Mouse (Mus musculus): ENCODE measurements around the gene Lyplal1. TPM values are rescaled to one million over a fixed set of nuclear protein-coding genes. Genes with fewer than 3 reads are reported as not detected.
A peak's percentile ranks its signal among the peaks of the same experiment; 100 is the strongest.

The Lyplal1 gene
- 16.2 and 16.3 TPM in 2 replicates for polyA plus RNA-seq (2015; fragmentation: Nextera tagmentation; extraction: Ambion mirVana)

- Histone ChIP-seq H3K4me3 (replicated peaks) (peak within 1 kb of the TSS; percentile 80), H3K9ac (replicated peaks) (peak within 1 kb of the TSS; percentile 98), H3K27ac (replicated peaks) (peak within 1 kb of the TSS; percentile 93), H3K4me1 (peaks cover 16% of the 10 kb centered on the region), H3K9me3 (replicated peaks) (no peaks in the 10 kb centered on the region), H3K4me2 (peak within 1 kb of the TSS; percentile 79), H3K27me3 (replicated peaks) (no peaks in the 10 kb centered on the region), H3K36me3 (0 out of 2 replicates have a peak, but pooled peaks cover under 1% of the 10 kb centered on the region)
- ATAC-seq (ENCODE audit: low FRiP score) = peak; percentile 93
- 4% methylated on average over 44 of the region's 44 CpGs for WGBS
Observed at GRCm38 (mm10) chr1:186116701-186117488, at the start of gene Lyplal1. Gene Lyplal1, minus strand, starts transcription at chr1:186117310.

- Histone ChIP-seq H3K9ac (replicated peaks) (no peak overlapping the region), H3K4me1 (no peaks in the 10 kb centered on the region), H3K27ac (replicated peaks) (no peak overlapping the region), H3K4me2 (no peak overlapping the region), H3K9me3 (replicated peaks) (no peaks in the 10 kb centered on the region), H3K36me3 (no peaks in the 10 kb centered on the region), H3K27me3 (replicated peaks) (no peaks in the 10 kb centered on the region), H3K4me3 (replicated peaks) (no peak overlapping the region)
- ATAC-seq (ENCODE audit: low FRiP score) = no peak
- 61% methylated on average over 2 of the region's 2 CpGs for WGBS
Observed at GRCm38 (mm10) chr1:186163616-186164015, 46.5 kb upstream of the Lyplal1 start.

GRCm38 (mm10) chr1:186163206-186163605 is 46.1 kb upstream of the Lyplal1 start:
- Histone ChIP-seq H3K36me3 (no peaks in the 10 kb centered on the region), H3K4me3 (replicated peaks) (no peak overlapping the region), H3K9ac (replicated peaks) (no peak overlapping the region), H3K4me1 (no peaks in the 10 kb centered on the region), H3K4me2 (no peak overlapping the region), H3K27me3 (replicated peaks) (no peaks in the 10 kb centered on the region), H3K27ac (replicated peaks) (no peak overlapping the region), H3K9me3 (replicated peaks) (no peaks in the 10 kb centered on the region)
- ATAC-seq (ENCODE audit: low FRiP score) = no peak
- WGBS = 62% methylated on average over 12 of the region's 12 CpGs

GRCm38 (mm10) chr1:186150376-186150775 is 33.3 kb upstream of the Lyplal1 start:
- Histone ChIP-seq H3K27ac (replicated peaks) (no peak overlapping the region), H3K9ac (replicated peaks) (no peak overlapping the region), H3K4me3 (replicated peaks) (no peak overlapping the region), H3K9me3 (replicated peaks) (no peaks in the 10 kb centered on the region), H3K36me3 (no peaks in the 10 kb centered on the region), H3K4me2 (no peak overlapping the region), H3K27me3 (replicated peaks) (no peaks in the 10 kb centered on the region), H3K4me1 (no peaks in the 10 kb centered on the region)
- no peak for ATAC-seq (ENCODE audit: low FRiP score)
- WGBS = 69% methylated on average over 5 of the region's 5 CpGs

- Histone ChIP-seq H3K9ac (replicated peaks) (no peak overlapping the region), H3K4me3 (replicated peaks) (no peak overlapping the region), H3K27ac (replicated peaks) (no peak overlapping the region), H3K9me3 (replicated peaks) (no peaks in the 10 kb centered on the region), H3K4me1 (no peaks in the 10 kb centered on the region), H3K36me3 (no peaks in the 10 kb centered on the region), H3K4me2 (no peak overlapping the region), H3K27me3 (replicated peaks) (no peaks in the 10 kb centered on the region)
- 75% methylated on average over 6 of the region's 6 CpGs for WGBS
- ATAC-seq (ENCODE audit: low FRiP score) = no peak
Observed at GRCm38 (mm10) chr1:186145444-186145843, 28.3 kb upstream of the Lyplal1 start.

GRCm38 (mm10) chr1:186140191-186140590 is 23.1 kb upstream of the Lyplal1 start:
- Histone ChIP-seq H3K9ac (replicated peaks) (no peak overlapping the region), H3K4me3 (replicated peaks) (no peak overlapping the region), H3K9me3 (replicated peaks) (no peaks in the 10 kb centered on the region), H3K27me3 (replicated peaks) (no peaks in the 10 kb centered on the region), H3K4me1 (no peaks in the 10 kb centered on the region), H3K4me2 (no peak overlapping the region), H3K36me3 (no peaks in the 10 kb centered on the region), H3K27ac (replicated peaks) (no peak overlapping the region)
- WGBS = 82% methylated on average over 2 of the region's 2 CpGs
- ATAC-seq (ENCODE audit: low FRiP score) = no peak

- H3K4me1 ChIP-seq = no peaks in the 10 kb centered on the region
- WGBS = 72% methylated on average over 12 of the region's 12 CpGs
- H3K4me2 ChIP-seq = no peak overlapping the region
- H3K9me3 ChIP-seq (replicated peaks) = no peaks in the 10 kb centered on the region
- no peaks in the 10 kb centered on the region for H3K27me3 ChIP-seq (replicated peaks)
- H3K4me3 ChIP-seq (replicated peaks) = no peak overlapping the region
- H3K27ac ChIP-seq (replicated peaks) = no peak overlapping the region
- ATAC-seq (ENCODE audit: low FRiP score) = no peak
- H3K9ac ChIP-seq (replicated peaks) = no peak overlapping the region
- no peaks in the 10 kb centered on the region for H3K36me3 ChIP-seq
Observed at GRCm38 (mm10) chr1:186137873-186138272, 20.8 kb upstream of the Lyplal1 start.

- Histone ChIP-seq H3K4me2 (no peak overlapping the region), H3K9ac (replicated peaks) (no peak overlapping the region), H3K4me1 (no peaks in the 10 kb centered on the region), H3K4me3 (replicated peaks) (no peak overlapping the region), H3K27me3 (replicated peaks) (no peaks in the 10 kb centered on the region), H3K9me3 (replicated peaks) (no peaks in the 10 kb centered on the region), H3K36me3 (no peaks in the 10 kb centered on the region), H3K27ac (replicated peaks) (no peak overlapping the region)
- no peak for ATAC-seq (ENCODE audit: low FRiP score)
- 78% methylated on average over 6 of the region's 6 CpGs for WGBS
Observed at GRCm38 (mm10) chr1:186136636-186137380, 19.7 kb upstream of the Lyplal1 start.

GRCm38 (mm10) chr1:186131465-186131864 is 14.4 kb upstream of the Lyplal1 start:
- WGBS = 90% methylated on average over 3 of the region's 3 CpGs
- Histone ChIP-seq H3K9ac (replicated peaks) (no peak overlapping the region), H3K4me1 (no peaks in the 10 kb centered on the region), H3K27ac (replicated peaks) (no peak overlapping the region), H3K36me3 (no peaks in the 10 kb centered on the region), H3K4me2 (no peak overlapping the region), H3K4me3 (replicated peaks) (no peak overlapping the region), H3K9me3 (replicated peaks) (no peaks in the 10 kb centered on the region), H3K27me3 (replicated peaks) (no peaks in the 10 kb centered on the region)
- ATAC-seq (ENCODE audit: low FRiP score) = no peak

GRCm38 (mm10) chr1:186128940-186129339 is 11.8 kb upstream of the Lyplal1 start:
- WGBS = 93% methylated on average over 8 of the region's 8 CpGs

GRCm38 (mm10) chr1:186126313-186126862 is 9.3 kb upstream of the Lyplal1 start:
- Histone ChIP-seq H3K4me3 (replicated peaks) (no peak overlapping the region), H3K9ac (replicated peaks) (no peak overlapping the region), H3K4me1 (no peaks in the 10 kb centered on the region), H3K4me2 (no peak overlapping the region), H3K9me3 (replicated peaks) (no peaks in the 10 kb centered on the region), H3K27ac (replicated peaks) (no peak overlapping the region), H3K36me3 (no peaks in the 10 kb centered on the region), H3K27me3 (replicated peaks) (no peaks in the 10 kb centered on the region)
- 69% methylated on average over 6 of the region's 6 CpGs for WGBS
- no peak for ATAC-seq (ENCODE audit: low FRiP score)

More at GRCm38 (mm10) chr1:186128940-186129339, 11.8 kb upstream of the Lyplal1 start:
- no peak overlapping the region for H3K9ac ChIP-seq (replicated peaks)
- H3K36me3 ChIP-seq = no peaks in the 10 kb centered on the region
- no peak overlapping the region for H3K4me3 ChIP-seq (replicated peaks)
- H3K9me3 ChIP-seq (replicated peaks) = no peaks in the 10 kb centered on the region
- ATAC-seq (ENCODE audit: low FRiP score) = no peak
- H3K4me2 ChIP-seq = no peak overlapping the region
- no peak overlapping the region for H3K27ac ChIP-seq (replicated peaks)
- H3K27me3 ChIP-seq (replicated peaks) = no peaks in the 10 kb centered on the region
- no peaks in the 10 kb centered on the region for H3K4me1 ChIP-seq

- H3K27ac ChIP-seq (replicated peaks) = no peak overlapping the region
- no peak overlapping the region for H3K9ac ChIP-seq (replicated peaks)
- no peak overlapping the region for H3K4me2 ChIP-seq
- H3K4me1 ChIP-seq = no peaks in the 10 kb centered on the region
- ATAC-seq (ENCODE audit: low FRiP score) = no peak
- H3K27me3 ChIP-seq (replicated peaks) = no peaks in the 10 kb centered on the region
- H3K36me3 ChIP-seq = no peaks in the 10 kb centered on the region
- H3K9me3 ChIP-seq (replicated peaks) = no peaks in the 10 kb centered on the region
- no peak overlapping the region for H3K4me3 ChIP-seq (replicated peaks)
Observed at GRCm38 (mm10) chr1:186123690-186124089, 6.6 kb upstream of the Lyplal1 start.
